Mouse (Mus musculus) heart, embryonic 10.5 days (tissue): ENCODE results near the gene Olfr13. TPM values are rescaled to one million over a fixed set of nuclear protein-coding genes. Genes with fewer than 3 reads are reported as not detected.

Source experiments
- polyA plus RNA-seq: library from polyadenylated mRNA; unstranded; fragments of >200 nt; fragmentation: Nextera tagmentation; extraction: Ambion mirVana; gene quantifications from 2 replicates; pipeline ENCODE4 v1.2.1, GENCODE M21; 2016

The Olfr13 gene
- polyA plus RNA-seq, 1 experiment from 2014 or later: not detected

Other genes starting within 250 kb of the Olfr13 start
- not detected in 2 replicates for gene Olfr444, start 223.1 kb upstream of the Olfr13 start, polyA plus RNA-seq
- gene Olfr441, start 65.8 kb upstream of the Olfr13 start, polyA plus RNA-seq: not detected in 2 replicates
- not detected in 2 replicates for gene Olfr237-ps1, start 25.6 kb upstream of the Olfr13 start, polyA plus RNA-seq
- gene Olfr437, start 8.9 kb upstream of the Olfr13 start, polyA plus RNA-seq: not detected in 2 replicates
- gene Olfr435, start 25.0 kb downstream of the Olfr13 start, polyA plus RNA-seq: not detected in 2 replicates
- not detected in 2 replicates for gene Olfr434, start 40.9 kb downstream of the Olfr13 start, polyA plus RNA-seq
- not detected in 2 replicates for gene Olfr47, start 59.4 kb downstream of the Olfr13 start, polyA plus RNA-seq
- 6.8 and 7.8 TPM in 2 replicates for gene Arhgef5, start 93.4 kb downstream of the Olfr13 start, polyA plus RNA-seq
- gene Nobox, start 137.4 kb downstream of the Olfr13 start, polyA plus RNA-seq: not detected in 2 replicates